Mouse (Mus musculus) left cerebral cortex, adult 18-20 months (tissue): ENCODE measurements around the gene Gm6993. TPM values are rescaled to one million over a fixed set of nuclear protein-coding genes. Genes with fewer than 3 reads are reported as not detected.

Source experiments
- DNase-seq, 2 experiments: peaks; one replicate each; pipeline ENCODE4 v3.0.0; 2021 to 2022; ENCODE audit warnings: low spot score in 2 of 2, mixed read lengths in 1 of 2
- total RNA-seq, 2 experiments: library from RNA; stranded (reverse); gene quantifications; 2 replicates each; pipeline ENCODE4 v1.2.3; 2021

Gm6993 gene
- total RNA-seq, 2 experiments from 2014 or later: not detected

GRCm38 (mm10) chr12:31239031-31239583 is 1.5 kb upstream of the Gm6993 start:
- DNase-seq: no peak

GRCm38 (mm10) chr12:31239798-31240197 is 772 bp upstream of the Gm6993 start:
- no peak for DNase-seq

DNA sequence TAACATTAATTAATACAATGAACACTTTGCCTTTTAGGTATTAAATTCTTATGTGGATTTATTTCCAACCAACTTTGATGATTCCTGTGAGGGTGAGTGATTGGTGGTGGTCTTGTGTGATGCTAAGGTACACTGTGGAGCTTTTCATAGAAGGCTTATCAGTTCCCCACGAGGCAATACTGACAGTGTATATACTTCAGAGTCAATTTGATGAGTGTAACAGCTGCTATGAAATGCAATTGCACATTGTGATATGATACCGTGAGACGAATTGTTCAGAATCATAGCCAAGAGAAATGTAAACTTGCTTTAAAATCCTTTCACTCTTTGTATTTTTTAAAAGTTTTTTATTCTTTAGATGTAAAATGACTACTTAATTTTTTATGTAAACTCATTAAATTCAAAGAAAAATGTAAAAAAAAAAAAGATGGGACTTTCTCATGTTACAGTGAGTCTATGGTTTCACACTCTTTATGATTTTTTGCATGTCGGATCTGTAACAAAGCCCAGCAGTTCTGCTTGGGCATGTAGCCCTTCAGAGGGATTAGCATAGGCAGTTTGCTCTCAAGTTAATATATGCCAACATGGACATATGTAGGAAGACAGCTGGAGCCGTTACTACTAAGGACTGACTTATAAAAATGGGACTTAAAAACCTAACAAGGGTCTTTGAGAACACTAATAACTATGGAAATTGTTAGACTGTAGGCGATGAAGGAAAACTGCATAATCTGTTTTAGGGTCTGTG is 1.2 kb downstream of the Gm6993 start:
- DNase-seq: no peak

DNA sequence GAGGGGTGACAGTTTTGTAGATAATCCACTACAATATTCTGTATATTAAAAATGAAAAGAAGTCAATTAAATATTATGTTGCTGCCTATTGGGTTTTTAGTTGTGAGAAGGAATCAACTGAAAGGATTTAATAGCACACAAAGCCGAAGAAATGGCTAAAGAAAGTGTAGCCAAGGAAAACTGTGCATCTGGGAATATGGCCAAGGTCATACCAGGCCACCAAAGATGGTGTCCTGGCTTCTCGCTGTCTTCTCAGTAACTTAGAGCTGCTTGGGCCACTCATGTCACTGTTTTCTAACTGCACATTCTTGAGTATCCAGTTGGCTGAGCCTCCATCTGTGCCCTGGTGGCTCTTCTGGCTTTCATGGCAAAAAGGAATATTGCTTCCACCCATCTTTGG is 3.4 kb downstream of the Gm6993 start:
- no peak for DNase-seq

DNA sequence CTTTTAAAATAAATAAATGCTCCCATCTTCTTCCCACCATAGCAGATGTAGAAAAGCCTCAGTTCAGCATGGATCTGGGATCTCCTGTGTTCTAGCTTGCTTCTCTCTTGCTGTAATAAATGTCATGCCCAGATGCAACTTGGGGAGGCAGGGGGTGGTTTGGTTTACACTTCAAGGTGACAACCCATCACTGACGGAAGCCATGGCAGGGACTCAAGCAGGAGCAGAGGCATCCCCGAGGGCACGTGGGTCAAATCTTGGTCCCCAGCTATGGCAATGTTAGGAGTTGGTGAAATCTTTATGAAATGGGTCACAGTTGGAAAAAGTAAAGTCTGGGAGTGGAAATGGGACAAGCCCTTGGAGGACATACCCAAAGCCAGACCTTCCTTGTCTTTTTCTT is 4.1 kb downstream of the Gm6993 start:
- no peak for DNase-seq

- DNase-seq: no peak
These were observed 5.6 kb downstream of the Gm6993 start for GRCm38 (mm10) chr12:31246153-31246552.

DNA sequence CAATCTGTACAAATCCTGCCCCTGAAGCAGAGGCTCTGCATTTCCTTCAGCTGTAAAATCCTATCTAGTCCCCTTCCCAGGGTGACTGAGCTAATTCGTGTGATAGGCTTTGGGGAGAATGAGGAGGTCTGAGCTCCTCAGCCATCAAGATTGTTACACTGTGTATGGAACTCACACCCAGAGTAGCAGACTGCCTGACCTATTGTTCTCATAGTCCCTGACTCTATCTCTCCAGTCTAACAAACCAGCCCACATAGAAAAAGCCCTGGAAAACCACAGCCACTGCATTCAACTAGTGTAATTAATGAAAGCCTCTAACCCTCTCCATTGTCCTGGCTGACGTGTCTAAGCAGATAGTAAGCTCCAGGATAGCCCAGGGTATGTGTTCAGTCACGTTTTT is 6.0 kb downstream of the Gm6993 start:
- no peak for DNase-seq

DNA sequence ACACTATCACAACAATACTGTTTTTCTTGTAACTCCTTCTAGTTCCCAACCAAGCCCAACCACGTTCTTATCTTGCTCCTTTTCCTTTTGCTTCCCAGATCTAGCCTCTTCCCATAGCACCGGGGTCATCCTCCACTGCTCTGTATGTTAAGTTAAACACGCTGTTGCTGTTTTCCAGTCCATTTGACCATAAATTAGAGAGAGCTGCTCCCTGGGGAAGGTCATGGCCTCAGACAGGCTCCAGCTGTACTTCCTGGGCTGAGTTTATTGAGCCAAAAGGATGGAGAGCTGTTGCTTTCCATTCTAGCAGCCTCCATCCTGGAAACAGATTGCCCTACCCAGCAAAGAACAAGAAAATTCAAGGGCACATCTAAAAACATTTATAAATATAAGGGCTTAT is 7.6 kb downstream of the Gm6993 start:
- DNase-seq: no peak

DNA sequence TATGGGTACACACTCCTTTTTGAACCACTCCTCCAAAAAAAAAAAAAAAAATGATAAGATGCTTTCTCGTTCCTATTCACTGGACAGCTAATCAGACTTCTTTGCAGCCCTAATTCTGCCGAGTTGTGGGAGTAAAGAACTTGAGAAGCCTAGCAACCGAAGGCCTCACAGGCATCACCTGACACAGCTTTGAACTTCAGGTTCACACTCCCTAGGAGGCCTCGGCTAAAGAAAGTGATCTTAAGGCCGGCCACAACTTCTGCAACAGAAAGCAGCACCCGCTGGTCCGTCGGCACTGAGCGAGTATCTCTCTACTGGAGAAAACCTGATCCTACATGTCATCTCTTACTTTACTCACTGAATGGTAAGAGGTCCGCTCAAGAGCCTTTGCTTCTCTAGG is 8.1 kb downstream of the Gm6993 start:
- DNase-seq: no peak

DNA sequence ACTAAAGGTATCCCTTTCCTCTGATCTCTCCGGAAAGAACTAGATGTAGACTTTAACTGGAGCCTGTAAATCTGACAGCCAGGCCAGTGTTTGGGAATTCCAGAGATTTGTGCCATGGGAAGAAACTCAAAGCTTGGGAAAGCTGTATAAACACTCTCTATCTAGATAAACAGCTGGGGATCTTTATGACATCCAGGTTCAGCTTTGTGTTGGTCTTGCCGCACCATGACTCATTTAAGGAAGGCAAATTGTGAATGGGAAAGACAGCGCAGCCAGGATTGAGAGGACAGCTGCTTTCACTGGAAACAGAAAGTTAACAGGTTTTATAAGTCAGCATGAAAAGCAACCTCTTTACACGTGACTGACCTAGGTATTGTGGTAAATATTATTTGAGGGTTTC is 11.7 kb downstream of the Gm6993 start:
- no peak for DNase-seq

DNA sequence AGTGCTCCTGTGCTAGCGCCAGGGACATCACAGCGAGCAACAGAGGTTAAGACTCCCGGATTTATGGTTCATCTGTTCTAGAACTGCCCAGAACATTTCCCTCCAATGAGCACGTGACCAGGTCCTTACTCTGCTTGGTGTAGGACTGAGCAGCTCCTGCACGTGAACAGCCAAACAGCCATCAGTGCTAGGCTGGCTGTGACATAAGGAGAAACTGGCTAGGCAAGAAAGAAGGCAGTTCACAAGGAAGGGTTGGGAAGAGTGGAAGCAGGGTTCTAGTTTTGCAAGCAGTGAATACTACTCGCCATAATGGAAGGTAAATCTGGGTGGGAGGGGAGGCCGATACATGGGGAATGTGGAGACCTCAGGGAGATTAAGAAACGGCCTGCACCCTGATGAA is 14.4 kb downstream of the Gm6993 start:
- DNase-seq: no peak

DNA sequence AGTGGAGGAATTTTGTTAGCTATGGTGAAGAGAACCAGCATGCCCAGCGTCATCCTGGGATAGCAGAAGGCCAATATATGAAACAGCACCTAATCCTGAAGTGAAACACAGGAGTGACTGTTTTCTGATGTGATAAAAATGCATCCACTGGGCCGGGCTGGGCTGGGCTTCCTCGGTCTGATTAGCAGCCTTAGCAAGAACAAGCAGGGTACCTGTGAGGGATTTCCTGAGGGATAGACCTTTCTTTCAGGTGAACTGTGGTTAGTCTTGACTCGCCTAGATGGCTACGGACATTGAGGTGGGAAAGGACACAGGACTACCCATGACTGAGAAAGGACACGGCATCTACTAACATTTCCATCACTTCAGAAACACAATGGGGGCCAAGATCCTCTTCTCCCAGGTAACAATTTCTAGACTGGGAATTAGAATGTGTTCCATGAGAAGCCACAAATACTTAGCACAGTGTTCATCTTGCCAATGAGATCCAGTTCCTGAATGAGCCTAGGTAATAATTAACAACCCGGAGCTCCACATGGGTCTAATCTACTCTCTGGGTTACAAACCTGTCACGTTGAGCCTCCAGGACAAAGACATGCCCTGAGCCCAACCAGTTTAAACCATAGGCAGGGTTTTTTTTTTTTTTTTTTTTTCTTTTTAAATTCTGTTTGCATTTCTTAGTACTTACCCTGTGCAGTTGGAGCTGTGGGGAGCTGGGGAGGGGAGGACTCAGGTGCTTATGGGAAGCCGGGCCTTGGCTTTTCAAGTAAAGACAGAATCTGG is 15.7 kb downstream of the Gm6993 start:
- no peak for DNase-seq

GRCm38 (mm10) chr12:31261882-31262281 is 21.3 kb downstream of the Gm6993 start:
- DNase-seq: no peak

DNA sequence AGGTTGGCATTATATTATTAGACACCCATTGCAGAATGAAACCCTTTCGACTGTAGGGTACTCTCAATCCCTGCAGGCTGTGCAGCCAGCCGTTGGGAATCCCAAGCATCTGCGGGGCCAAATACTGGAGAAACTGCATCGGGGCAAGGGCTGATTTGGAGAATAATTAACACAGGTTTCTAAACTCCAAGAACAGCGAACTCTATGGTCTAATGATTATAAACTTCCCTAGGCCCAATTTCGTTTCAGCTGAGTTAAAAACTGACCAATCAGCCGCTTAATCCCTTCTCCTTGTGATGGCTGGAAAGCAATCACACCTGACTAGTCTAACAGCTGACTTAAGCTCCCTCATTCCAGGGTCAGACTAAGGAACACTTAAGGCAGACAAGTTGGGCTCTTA is 23.4 kb downstream of the Gm6993 start:
- DNase-seq: no peak

GRCm38 (mm10) chr12:31265005-31265721 is 24.6 kb downstream of the Gm6993 start, which contains the start of gene Lamb1:
Gene Lamb1 (plus strand): TSS chr12:31265234.
- peak; percentile 18 to 32 for DNase-seq

- DNase-seq: peak; percentile 5 to 26
These were observed 25.3 kb downstream of the Gm6993 start for GRCm38 (mm10) chr12:31265722-31266431.

DNA sequence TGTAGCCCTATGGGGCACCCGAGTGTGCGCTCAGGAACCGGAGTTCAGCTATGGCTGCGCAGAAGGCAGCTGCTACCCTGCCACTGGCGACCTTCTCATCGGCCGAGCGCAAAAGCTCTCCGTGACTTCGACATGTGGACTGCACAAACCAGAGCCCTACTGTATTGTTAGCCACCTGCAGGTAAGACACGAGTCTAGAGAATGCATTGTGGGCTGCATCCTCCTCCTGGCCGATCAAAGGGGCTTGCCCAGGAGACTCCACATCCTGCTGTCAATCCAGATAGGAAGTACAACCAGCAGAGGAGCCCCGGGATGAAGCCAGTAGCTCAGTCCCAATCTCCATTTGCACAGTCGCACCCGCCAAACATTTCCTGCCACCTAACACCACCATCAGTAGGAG is 26.1 kb downstream of the Gm6993 start:
- no peak for DNase-seq

DNA sequence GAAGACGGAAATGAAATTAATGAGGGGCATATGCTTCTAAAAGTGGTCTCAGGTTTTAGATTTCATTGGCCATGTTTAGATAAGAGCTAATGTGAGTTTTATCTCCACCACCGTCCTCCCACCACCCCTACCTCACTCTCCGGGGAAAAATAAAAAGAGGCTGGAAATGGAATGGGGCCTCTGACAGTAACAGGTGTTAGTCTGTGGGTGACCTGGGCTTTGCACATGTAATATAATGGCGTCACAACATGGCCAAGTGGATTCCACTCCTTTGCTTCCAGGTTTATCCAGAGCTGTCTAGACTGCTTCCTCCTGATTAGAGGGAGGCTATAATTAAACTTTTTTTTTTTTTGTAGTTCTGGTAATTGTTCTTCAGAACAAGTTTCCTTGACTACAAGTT is 26.8 kb downstream of the Gm6993 start:
- DNase-seq: no peak

DNA sequence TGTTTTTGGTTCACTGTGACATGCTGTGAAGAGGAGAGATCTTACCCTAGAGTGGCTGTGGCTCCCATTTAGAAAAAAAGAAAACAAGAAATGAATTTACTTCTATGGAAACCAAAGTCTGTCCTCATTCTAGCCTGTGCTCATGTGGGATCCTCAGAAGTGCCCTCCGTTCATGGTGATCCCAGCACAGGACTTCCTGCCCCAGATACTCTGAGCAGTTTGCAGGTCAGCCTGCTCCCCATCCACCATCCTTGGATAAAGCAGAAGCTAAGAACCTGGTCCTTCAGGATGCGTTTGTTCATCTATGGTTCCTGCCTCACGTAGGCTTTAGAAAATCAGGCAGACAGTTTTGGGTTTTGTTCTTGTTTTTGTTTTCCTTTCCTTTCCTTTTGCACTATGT is 27.7 kb downstream of the Gm6993 start:
- DNase-seq: no peak

DNA sequence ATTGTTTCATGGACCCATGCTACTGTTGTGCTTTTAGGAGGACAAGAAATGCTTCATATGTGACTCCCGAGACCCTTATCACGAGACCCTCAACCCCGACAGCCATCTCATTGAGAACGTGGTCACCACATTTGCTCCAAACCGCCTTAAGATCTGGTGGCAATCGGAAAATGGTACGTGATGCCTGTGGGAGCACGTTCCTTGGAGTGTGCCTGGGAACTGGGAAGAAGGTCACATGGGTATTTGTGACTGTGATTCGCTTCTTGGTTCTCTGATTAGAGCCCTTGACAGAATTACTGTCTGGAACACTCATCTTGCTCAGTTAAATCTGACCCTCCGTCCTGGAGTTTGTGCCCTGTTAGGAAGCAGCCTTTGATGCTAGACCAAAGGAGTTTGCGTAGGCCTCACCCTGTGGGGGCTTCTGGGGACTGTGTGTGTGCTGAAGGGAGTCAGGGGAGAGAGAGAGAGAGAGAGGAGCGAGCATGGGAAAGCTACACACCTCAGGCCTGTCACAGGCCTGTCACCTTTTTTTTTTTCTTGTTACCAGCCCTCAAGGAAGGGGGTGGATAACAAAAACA is 28.5 kb downstream of the Gm6993 start:
- DNase-seq: no peak

DNA sequence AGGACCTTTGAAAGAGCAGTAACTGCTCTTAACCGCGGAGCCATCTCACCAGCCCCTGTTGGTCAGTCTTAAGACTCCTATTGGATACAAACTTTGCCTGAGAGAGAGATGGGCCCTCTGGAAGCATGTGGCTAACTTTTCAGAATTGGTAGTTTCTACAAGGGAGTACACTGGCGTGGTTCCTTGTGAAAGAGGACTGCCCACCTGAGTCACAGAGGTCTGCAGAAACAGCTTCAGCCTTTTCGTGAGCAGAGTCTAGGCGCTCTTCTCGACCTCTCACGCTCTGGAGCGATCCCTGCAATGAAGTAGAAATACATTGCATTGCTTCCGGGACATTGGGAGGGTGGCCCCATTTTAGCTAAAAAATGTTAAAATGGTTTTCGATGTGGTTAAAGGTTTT is 29.8 kb downstream of the Gm6993 start:
- no peak for DNase-seq
